Mouse (Mus musculus) kidney, adult 2 months (tissue): ENCODE data around the gene Uap1l1.

Source experiments
- CTCF ChIP-seq: fragments of 200-500 bp; conservative IDR thresholded peaks from 2 replicates; pipeline ENCODE4 v1.5.1; 2011; ENCODE audit warnings: low read depth, mild to moderate bottlenecking, control low read depth, low read length, moderate library complexity, mixed read lengths; ENCODE audit not compliant: insufficient read depth, insufficient read length
- POLR2A ChIP-seq: fragments of 200-500 bp; IDR thresholded peaks from one replicate; pipeline ENCODE4 v1.6.1; 2011; ENCODE audit warnings: low read depth, low read length, control low read depth

DNA sequence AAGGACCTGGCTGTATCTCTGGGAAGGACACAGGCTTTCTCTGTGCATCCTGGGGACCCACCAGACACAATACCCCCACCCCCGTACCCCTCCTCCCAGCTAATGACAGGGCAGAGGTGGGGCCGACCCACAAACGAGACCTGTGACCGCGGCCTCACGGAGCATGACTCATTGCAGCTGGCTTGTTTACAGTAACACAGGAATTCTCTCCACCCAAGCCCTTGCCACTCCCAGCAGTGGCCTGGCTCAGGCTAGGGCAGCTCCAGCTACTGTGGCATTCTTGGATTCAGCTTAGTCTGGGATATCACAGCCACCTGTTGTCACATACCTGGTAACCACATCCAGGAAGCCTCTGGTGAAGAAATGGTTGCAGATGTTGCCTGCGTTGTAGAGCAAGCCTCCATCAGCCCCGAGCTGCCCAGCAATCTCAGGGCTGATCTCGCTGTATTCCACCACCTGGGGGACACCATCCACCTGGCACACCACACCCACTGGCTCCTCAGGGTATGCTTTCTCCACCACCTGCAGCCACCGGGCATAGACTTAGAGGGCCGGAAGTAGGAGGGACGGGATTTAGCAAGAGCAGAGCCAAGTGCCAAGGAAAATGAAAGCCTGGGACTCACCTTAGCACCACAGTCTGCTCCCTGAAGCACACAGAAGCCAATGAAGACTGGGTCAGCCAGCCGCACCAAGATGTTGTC is 1.9 kb downstream of the Uap1l1 start:
- TF ChIP-seq CTCF (no peak), POLR2A (no peak)
